Mouse (Mus musculus) forebrain, embryonic 13.5 days (tissue): ENCODE measurements around the gene Tex33. TPM values are rescaled to one million over a fixed set of nuclear protein-coding genes. Genes with fewer than 3 reads are reported as not detected.
A peak's percentile ranks its signal among the peaks of the same experiment; 100 is the strongest.

ENCODE experiments used
- ATAC-seq: fragments of 200-750 bp; cut with Nextera tagmentation; 2 replicates; pipeline ENCODE4 v1.8.0; 2017
- H3K27ac ChIP-seq: fragments of 300-500 bp; sonication (generic); 2 replicates; pipeline ENCODE4 v1.5.1; 2015; ENCODE audit warnings: inconsistent platforms, mild to moderate bottlenecking, moderate library complexity
- H3K27me3 ChIP-seq: fragments of 300-500 bp; sonication (generic); 2 replicates; pipeline ENCODE4 v1.6.1; 2015; ENCODE audit warnings: mild to moderate bottlenecking, inconsistent platforms
- H3K36me3 ChIP-seq: fragments of 300-500 bp; sonication (generic); 2 replicates; pipeline ENCODE4 v1.6.1; 2015; ENCODE audit warnings: mild to moderate bottlenecking, inconsistent platforms; ENCODE audit not compliant: poor library complexity, severe bottlenecking
- H3K4me1 ChIP-seq: fragments of 300-500 bp; sonication (generic); 2 replicates; pipeline ENCODE4 v1.6.1; 2015; ENCODE audit warnings: inconsistent platforms
- H3K4me2 ChIP-seq: fragments of 300-500 bp; sonication (generic); 2 replicates; pipeline ENCODE4 v1.6.1; 2015; ENCODE audit warnings: inconsistent platforms, mild to moderate bottlenecking, moderate library complexity
- H3K4me3 ChIP-seq: fragments of 300-500 bp; sonication (generic); 2 replicates; pipeline ENCODE4 v1.5.1; 2015; ENCODE audit warnings: mild to moderate bottlenecking, inconsistent platforms
- H3K9ac ChIP-seq: fragments of 300-500 bp; sonication (generic); 2 replicates; pipeline ENCODE4 v1.6.1; 2015; ENCODE audit warnings: mild to moderate bottlenecking, inconsistent platforms
- H3K9me3 ChIP-seq: fragments of 300-500 bp; sonication (generic); replicated peaks from 2 replicates; pipeline ENCODE4 v1.6.1; 2016; ENCODE audit warnings: inconsistent platforms
- WGBS: fragments of 180-500 bp; shearing (Covaris S2); methylation state at CpG from one replicate; pipeline ENCODE4 v1.1.7; 2015; 5-methylcytosine and 5-hydroxymethylcytosine counted together
- polyA plus RNA-seq: library from polyadenylated mRNA; unstranded; fragments of >200 nt; fragmentation: Nextera tagmentation; extraction: Ambion mirVana; gene quantifications from 2 replicates; pipeline ENCODE4 v1.2.1, GENCODE M21; 2015

The Tex33 gene
- polyA plus RNA-seq, 1 experiment from 2014 or later, result not detected

- Histone ChIP-seq H3K27ac (no peak overlapping the region), H3K9me3 (no peaks in the 10 kb centered on the region), H3K9ac (no peak overlapping the region), H3K4me2 (no peak overlapping the region), H3K36me3 (peaks cover 52% of the 10 kb centered on the region), H3K4me3 (no peak overlapping the region), H3K27me3 (no peaks in the 10 kb centered on the region), H3K4me1 (peaks cover 35% of the 10 kb centered on the region)
- WGBS, result 90% methylated on average over 10 of the region's 10 CpGs
- no peak for ATAC-seq
These were observed 35.2 kb upstream of the Tex33 start for GRCm38 (mm10) chr15:78430874-78431273.

- 86% methylated on average over 13 of the region's 13 CpGs for WGBS
- peak overlapping the region; percentile 93 for H3K4me3 ChIP-seq
- H3K27ac ChIP-seq, result no peak overlapping the region; the same call in 1 of the 2 replicates
- H3K4me2 ChIP-seq, result peak overlapping the region; percentile 80
- peaks cover 29% of the 10 kb centered on the region for H3K4me1 ChIP-seq
- H3K27me3 ChIP-seq, result 0 out of 2 replicates have a peak, but pooled peaks cover under 1% of the 10 kb centered on the region
- peaks cover 44% of the 10 kb centered on the region for H3K36me3 ChIP-seq
- no peak for ATAC-seq
- peak overlapping the region; percentile 92 for H3K9ac ChIP-seq
- no peaks in the 10 kb centered on the region for H3K9me3 ChIP-seq
These were observed 34.3 kb upstream of the Tex33 start for GRCm38 (mm10) chr15:78429871-78430622.

- Histone ChIP-seq H3K36me3 (peaks cover 38% of the 10 kb centered on the region), H3K27ac (peak overlapping the region; percentile 40; the same call in 1 of the 2 replicates), H3K9ac (peak overlapping the region; percentile 92), H3K27me3 (peaks cover 9% of the 10 kb centered on the region; the same call in 1 of the 2 replicates), H3K4me2 (peak overlapping the region; percentile 80), H3K4me1 (peaks cover 24% of the 10 kb centered on the region), H3K4me3 (peak overlapping the region; percentile 93), H3K9me3 (no peaks in the 10 kb centered on the region)
- WGBS, result 2% methylated on average over 3 of the region's 3 CpGs
- no peak for ATAC-seq
These were observed 33.4 kb upstream of the Tex33 start for GRCm38 (mm10) chr15:78429139-78429459.

DNA sequence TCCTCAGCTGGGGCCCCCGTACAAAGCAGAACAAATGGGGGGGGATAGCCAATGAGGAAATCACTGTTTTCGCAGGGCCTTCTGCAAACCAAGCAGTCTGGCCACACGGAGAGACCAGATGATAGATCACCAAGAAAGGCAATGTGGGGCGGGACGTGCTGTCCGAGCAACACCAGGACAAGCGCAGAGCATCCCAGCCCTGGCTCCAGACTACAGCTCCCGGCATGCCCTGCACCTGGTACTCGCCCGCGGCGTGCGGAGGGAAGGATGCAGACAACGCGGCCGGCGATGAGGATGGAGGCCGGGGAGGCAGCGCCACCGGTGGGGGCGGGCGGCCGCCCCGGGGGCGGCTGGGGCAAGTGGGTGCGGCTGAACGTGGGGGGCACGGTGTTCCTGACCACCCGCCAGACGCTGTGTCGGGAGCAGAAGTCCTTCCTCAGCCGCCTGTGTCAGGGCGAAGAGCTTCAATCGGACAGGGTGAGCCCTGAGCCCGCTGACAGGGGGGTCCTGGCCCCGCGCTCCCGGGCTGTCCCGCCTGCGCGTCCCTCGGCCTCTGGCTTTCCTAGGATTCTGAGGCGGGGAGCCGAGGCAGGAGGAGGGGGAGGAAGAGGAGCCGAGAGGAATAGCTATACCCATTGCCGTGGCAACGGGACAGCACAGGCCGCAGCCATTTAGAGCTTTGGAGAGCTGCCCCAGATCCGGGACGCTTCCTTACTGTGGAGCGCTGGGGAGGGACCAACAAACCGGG, 32.9 kb upstream of the Tex33 start, which contains the start of gene Kctd17:
Gene Kctd17, plus strand, starts transcription at position 174 of the 748 bp plus-strand sequence.
- H3K4me1 ChIP-seq, result peaks cover 24% of the 10 kb centered on the region
- H3K36me3 ChIP-seq, result peaks cover 33% of the 10 kb centered on the region
- H3K27ac ChIP-seq, result peak within 1 kb of the TSS; percentile 40
- H3K9ac ChIP-seq, result peak within 1 kb of the TSS; percentile 92
- H3K4me2 ChIP-seq, result peak within 1 kb of the TSS; percentile 80
- peaks cover 13% of the 10 kb centered on the region; the same call in 1 of the 2 replicates for H3K27me3 ChIP-seq
- peak; percentile 92 for ATAC-seq
- H3K4me3 ChIP-seq, result peak within 1 kb of the TSS; percentile 93
- WGBS, result 2% methylated on average over 50 of the region's 52 CpGs
- no peaks in the 10 kb centered on the region for H3K9me3 ChIP-seq

DNA sequence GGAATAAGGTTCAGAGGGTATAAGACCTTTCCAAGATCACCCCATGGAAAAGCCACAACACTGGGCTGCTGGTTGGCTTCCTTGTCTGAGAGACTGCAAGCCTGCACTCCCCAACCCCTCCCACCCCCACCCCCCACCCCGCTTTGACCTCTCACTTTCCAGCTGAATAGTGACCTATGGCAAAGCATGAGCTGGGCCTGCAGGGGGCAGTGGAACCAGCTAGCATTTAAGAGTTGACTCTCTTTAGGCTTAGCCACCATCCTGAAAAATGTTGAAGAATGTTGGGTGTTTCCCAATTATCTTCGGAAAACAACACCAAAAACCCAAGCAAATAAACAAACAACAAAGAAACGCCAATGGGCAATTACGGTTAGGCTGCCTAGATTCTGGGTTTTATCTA, 29.5 kb upstream of the Tex33 start:
- ATAC-seq, result no peak
- Histone ChIP-seq H3K4me3 (no peak overlapping the region), H3K27me3 (peaks cover 16% of the 10 kb centered on the region), H3K36me3 (0 out of 2 replicates have a peak, but pooled peaks cover under 1% of the 10 kb centered on the region), H3K9ac (no peak overlapping the region), H3K9me3 (no peaks in the 10 kb centered on the region), H3K27ac (no peak overlapping the region), H3K4me1 (peaks cover 22% of the 10 kb centered on the region), H3K4me2 (no peak overlapping the region)
- WGBS, result 71% methylated on average over 4 of the region's 4 CpGs

GRCm38 (mm10) chr15:78424507-78424906, 28.8 kb upstream of the Tex33 start:
- Histone ChIP-seq H3K9ac (no peak overlapping the region), H3K27me3 (peaks cover 16% of the 10 kb centered on the region), H3K4me2 (no peak overlapping the region), H3K27ac (no peak overlapping the region), H3K4me1 (peaks cover 15% of the 10 kb centered on the region), H3K9me3 (no peaks in the 10 kb centered on the region), H3K36me3 (no peaks in the 10 kb centered on the region), H3K4me3 (no peak overlapping the region)
- WGBS, result 26% methylated on average over 11 of the region's 11 CpGs
- ATAC-seq, result no peak

DNA sequence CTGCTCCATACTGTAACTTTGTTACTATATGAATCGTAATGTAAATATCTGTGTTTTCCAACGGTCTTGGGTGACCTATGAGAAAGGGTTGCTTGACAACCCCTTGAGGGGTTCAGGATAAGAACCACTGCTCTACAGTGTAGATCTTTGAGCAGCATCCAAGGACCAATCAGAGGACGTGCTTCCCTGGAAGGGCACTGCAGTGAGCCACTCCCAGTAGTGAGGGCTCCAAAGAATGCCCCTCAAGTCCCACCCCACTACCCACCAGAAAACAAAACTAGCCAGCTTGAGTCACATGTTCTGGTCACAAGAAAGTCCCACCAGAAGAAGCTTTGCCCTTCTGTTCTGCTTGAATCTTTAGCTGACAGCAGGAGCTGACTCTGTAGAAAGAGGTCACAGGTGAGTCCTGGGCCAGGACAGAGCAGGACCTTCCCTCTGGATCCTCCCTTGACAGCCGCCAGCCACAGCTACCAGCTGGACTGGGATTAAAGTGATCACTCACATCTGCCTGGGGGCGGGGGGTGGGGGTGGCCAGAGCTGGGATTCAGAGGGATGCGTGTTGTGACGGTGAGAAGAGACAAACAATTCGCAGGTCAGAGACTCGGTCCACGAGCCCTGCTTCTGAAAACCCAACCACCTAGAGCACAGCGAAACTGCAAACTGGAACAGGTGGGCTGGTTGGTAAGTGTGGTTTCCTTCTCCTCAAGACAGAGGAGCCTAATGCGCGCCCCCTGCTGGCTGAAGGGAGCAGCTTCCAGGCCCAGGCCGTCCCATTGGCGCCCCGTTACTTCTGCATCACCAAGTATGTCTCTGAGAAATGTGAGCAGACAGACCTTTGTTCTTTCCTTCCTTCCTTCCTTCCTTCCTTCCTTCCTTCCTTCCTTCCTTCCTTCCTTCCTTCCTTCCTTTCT, 26.6 kb upstream of the Tex33 start:
- Histone ChIP-seq H3K4me2 (peak overlapping the region; percentile 30; the same call in 1 of the 2 replicates), H3K9ac (no peak overlapping the region)

DNA sequence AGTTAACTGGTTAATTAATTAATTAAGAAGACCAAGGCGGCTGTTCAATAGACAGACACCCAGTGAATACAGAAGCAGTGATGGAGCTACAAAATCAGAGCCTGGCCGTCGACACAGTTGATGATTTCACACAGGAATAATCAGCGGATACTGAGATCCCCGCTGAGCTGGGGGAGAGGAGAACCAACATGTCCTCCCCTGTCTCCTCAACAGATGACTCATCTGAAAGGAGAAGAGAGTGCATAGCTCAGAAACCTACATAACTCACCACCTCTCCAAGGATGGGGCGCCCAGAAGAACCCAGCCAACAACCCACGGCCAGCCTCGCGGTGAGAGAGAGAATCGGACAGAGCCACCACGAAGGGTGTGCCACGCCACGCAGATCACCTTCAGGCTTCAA, 24.7 kb upstream of the Tex33 start:
- H3K27ac ChIP-seq, result no peak overlapping the region
- H3K4me3 ChIP-seq, result no peak overlapping the region
- H3K36me3 ChIP-seq, result no peaks in the 10 kb centered on the region
- H3K9me3 ChIP-seq, result no peaks in the 10 kb centered on the region
- H3K27me3 ChIP-seq, result peaks cover 16% of the 10 kb centered on the region
- no peak for ATAC-seq
- peaks cover 4% of the 10 kb centered on the region for H3K4me1 ChIP-seq
- WGBS, result 80% methylated on average over 13 of the region's 13 CpGs
- H3K4me2 ChIP-seq, result no peak overlapping the region
- H3K9ac ChIP-seq, result no peak overlapping the region

More for the DNA sequence above, 26.6 kb upstream of the Tex33 start:
- peak; percentile 83 for ATAC-seq
- Histone ChIP-seq H3K4me3 (no peak overlapping the region), H3K4me1 (peaks cover 4% of the 10 kb centered on the region), H3K27ac (no peak overlapping the region), H3K27me3 (peaks cover 16% of the 10 kb centered on the region), H3K36me3 (no peaks in the 10 kb centered on the region), H3K9me3 (no peaks in the 10 kb centered on the region)
- WGBS, result 18% methylated on average over 16 of the region's 16 CpGs

DNA sequence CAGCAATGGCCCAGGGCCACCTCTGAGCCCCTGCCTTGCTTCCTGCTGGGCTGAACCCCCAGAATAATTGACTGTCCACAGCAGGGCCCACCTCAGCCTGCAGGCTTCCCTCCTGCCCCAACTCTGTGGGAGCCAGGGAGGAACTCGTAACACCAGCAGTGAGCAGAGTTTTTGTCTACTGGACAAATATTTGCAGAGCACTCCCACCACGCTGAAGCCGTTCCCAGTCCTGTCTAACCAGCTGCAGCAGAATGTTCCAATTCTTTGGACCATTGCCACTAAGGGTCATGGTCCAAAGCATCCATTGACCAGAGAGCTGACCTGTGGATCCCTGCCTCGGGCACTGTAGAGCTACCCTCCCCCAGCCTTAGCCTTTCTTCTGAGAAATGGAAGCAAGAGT, 21.2 kb upstream of the Tex33 start:
- WGBS, result 16% methylated on average over 4 of the region's 4 CpGs
- no peak overlapping the region for H3K27ac ChIP-seq
- no peaks in the 10 kb centered on the region for H3K4me1 ChIP-seq

GRCm38 (mm10) chr15:78414157-78414556, 18.4 kb upstream of the Tex33 start:
- H3K36me3 ChIP-seq, result peaks cover 13% of the 10 kb centered on the region; the same call in 1 of the 2 replicates
- H3K4me3 ChIP-seq, result no peak overlapping the region
- 91% methylated on average over 8 of the region's 8 CpGs for WGBS

More for the DNA sequence above, 21.2 kb upstream of the Tex33 start:
- Histone ChIP-seq H3K9me3 (no peaks in the 10 kb centered on the region), H3K4me3 (no peak overlapping the region), H3K4me2 (no peak overlapping the region), H3K36me3 (peaks cover 11% of the 10 kb centered on the region; the same call in 1 of the 2 replicates), H3K9ac (no peak overlapping the region), H3K27me3 (peaks cover 2% of the 10 kb centered on the region; the same call in 1 of the 2 replicates)
- no peak for ATAC-seq

GRCm38 (mm10) chr15:78413719-78414117, 18.0 kb upstream of the Tex33 start:
- 29% methylated on average over 1 of the region's 1 CpGs for WGBS
- no peak for ATAC-seq
- H3K36me3 ChIP-seq, result peaks cover 13% of the 10 kb centered on the region; the same call in 1 of the 2 replicates
- H3K4me2 ChIP-seq, result no peak overlapping the region
- H3K4me3 ChIP-seq, result no peak overlapping the region
- no peaks in the 10 kb centered on the region for H3K9me3 ChIP-seq
- H3K4me1 ChIP-seq, result peaks cover 16% of the 10 kb centered on the region
- no peak overlapping the region for H3K9ac ChIP-seq
- H3K27ac ChIP-seq, result no peak overlapping the region
- H3K27me3 ChIP-seq, result peaks cover 31% of the 10 kb centered on the region

More at GRCm38 (mm10) chr15:78414157-78414556, 18.4 kb upstream of the Tex33 start:
- H3K27ac ChIP-seq, result no peak overlapping the region
- no peak overlapping the region for H3K4me2 ChIP-seq
- no peaks in the 10 kb centered on the region for H3K9me3 ChIP-seq
- peaks cover 27% of the 10 kb centered on the region for H3K27me3 ChIP-seq
- H3K9ac ChIP-seq, result no peak overlapping the region
- peaks cover 16% of the 10 kb centered on the region for H3K4me1 ChIP-seq
- ATAC-seq, result no peak
